Mouse (Mus musculus): Measurements from ENCODE around the gene Sgms1.

The Sgms1 gene

GRCm38 (mm10) chr19:32269141-32269843 is 120.2 kb downstream of the Sgms1 start:
- no peak for DNase-seq (ENCODE audit: low spot score in 2 of 2)

DNA sequence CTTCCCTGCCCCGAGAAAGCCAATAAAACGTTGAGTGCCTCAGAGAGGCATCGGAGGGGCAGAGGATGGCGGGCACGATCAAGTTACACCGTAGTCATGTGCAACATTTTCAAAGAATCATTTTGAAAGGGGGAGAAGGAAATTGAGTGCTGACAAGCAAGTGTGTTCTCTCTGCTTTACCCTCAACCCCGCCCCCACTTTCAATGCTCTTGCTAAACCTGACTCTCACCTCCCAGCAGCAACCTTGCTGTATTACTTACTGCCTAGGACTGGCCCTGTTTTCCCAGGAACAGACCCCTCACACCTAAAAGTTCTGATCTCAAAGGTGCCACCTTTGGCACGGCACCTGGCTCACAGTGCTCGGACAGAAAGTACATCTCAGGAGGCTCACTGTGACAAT is 121.0 kb downstream of the Sgms1 start:
- no peak for DNase-seq (ENCODE audit: low spot score in 2 of 2)

- no peak for DNase-seq (ENCODE audit: low spot score in 2 of 2)
Measured at GRCm38 (mm10) chr19:32266385-32267252, 122.9 kb downstream of the Sgms1 start.

DNA sequence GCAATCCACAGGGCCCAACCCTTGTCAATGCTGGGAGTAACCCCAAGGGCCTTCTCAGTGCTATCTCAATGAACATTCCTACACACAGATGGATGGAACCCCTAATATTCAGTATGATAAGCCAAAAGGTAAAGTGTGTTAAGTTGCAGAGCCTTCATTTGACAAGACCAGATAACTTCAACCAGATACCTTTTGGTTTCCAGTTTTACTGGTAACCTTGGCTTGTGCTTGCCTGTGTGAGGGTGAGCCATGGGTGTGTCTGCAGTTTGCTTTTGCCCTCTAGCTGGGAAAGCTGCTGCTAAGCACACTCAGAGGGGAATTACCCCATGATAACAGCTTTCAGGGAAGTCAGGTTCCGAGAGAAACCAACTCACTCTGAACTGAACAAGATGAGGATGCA is 125.8 kb downstream of the Sgms1 start:
- no peak for DNase-seq (ENCODE audit: low spot score in 2 of 2)

DNA sequence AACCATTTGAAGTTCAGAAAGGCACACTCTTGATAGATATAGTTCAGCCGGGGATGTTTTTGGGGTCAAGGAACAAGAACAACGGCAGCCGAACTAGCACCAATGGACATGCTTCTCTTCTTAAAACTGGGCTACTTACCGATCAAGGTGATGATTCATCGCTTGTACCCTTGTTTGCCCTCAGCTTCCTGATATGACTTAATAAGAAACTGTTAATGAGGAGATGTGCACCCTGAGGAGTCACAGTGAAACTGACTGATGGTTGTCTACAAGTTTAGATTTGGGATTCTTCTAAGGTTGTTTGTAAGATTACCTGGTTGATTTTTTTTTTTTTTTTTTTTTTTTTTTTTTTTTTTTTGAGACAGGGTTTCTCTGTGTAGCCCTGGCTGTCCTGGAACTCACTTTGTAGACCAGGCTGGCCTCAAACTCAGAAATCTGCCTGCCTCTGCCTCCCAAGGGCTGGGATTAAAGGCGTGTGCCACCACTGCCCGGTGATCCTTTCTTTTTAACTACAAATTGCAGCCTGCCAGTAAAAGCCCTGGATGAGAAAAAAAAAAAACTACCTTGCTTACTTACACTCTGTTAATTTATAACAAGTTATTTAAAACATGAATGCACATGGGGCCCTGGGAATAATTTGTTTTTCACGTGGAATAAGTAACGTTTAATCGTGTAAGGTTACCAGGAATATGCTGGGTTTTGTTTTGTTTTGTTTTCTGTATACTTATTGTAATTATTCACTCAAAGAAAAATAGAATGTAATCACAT is 126.5 kb downstream of the Sgms1 start:
- no peak for DNase-seq (ENCODE audit: low spot score in 2 of 2)

DNA sequence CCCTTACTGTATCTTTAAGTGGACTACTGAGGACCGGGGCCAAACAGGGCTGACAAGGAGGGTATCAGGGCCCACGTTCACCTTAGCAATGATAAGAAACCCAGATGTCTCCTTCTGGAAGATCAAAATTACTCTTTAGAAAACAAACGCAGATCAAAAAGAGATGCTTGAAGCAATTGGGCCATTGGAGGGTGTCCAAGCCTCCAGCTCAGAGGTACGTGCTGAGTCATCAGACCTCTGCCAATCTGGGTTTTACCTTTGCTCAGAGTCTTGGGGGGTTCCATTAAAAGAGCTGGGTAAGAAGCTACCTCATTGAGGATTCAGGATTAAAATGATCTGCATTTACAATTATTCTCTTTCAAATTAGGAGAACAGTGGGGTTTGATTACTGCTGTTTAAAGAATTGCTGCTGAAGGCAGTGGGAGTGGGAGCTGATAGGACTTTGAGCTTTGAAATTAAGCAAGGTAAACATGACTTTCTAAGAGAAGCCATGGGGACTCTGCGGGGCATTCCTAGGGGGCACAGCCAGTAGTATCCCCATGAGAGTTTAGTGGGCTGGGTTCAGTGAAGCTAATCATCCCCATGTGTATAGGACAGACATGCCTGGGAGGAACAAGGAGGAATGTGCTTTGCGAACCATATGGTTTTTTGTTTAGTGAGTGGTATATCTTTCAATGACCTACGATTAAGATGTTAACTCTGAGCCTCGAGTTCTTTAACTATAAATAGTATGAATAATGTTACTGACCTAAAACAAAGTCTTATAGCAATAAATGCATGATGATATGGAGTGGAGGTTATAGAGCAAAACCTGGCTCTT is 128.4 kb downstream of the Sgms1 start:
- no peak for DNase-seq (ENCODE audit: low spot score in 2 of 2)

GRCm38 (mm10) chr19:32259830-32260229 is 129.7 kb downstream of the Sgms1 start:
- DNase-seq (ENCODE audit: low spot score in 2 of 2): no peak

DNA sequence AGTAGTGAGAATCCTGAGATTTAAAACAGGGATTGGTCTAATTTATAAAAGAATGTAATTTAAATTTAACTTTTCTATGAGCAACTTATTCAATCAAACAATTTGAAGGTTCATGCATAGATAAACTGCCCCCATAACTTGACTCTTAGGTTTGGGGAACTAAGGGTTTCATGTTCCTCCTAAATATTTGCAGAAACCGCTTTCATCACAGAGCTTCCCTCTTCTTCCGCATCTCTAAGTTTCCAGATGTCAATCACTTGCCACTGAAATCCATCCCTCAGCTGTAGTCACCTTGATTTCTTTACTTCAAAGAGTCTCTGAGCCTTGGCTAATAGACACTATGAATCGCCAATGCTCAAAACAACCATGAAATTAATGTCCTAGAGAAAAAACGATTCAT is 130.5 kb downstream of the Sgms1 start:
- no peak for DNase-seq (ENCODE audit: low spot score in 2 of 2)

- DNase-seq (ENCODE audit: low spot score in 2 of 2): no peak
Measured at GRCm38 (mm10) chr19:32258146-32258545, 131.4 kb downstream of the Sgms1 start.

DNA sequence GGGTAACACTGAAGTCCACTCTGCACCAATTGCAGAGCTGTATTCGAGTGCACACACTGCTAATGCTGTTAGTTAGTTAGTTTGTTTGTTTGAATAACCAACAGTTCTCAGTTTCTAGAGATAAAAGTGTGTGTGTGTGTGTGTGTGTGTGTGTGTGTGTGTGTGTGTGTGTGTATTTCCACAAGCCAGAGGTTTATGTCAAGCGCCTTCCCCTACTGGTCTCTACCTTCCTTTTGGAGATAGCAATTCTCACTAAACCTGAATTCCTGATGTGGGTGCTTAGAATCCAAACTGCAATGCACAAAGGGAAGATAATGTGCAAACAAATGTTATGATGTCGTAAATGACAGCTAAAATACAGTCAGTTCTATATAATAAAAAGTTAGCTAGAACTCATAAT is 131.9 kb downstream of the Sgms1 start:
- DNase-seq (ENCODE audit: low spot score in 2 of 2): no peak

- DNase-seq (ENCODE audit: low spot score in 2 of 2): no peak
Measured at GRCm38 (mm10) chr19:32256706-32257415, 132.7 kb downstream of the Sgms1 start.

DNA sequence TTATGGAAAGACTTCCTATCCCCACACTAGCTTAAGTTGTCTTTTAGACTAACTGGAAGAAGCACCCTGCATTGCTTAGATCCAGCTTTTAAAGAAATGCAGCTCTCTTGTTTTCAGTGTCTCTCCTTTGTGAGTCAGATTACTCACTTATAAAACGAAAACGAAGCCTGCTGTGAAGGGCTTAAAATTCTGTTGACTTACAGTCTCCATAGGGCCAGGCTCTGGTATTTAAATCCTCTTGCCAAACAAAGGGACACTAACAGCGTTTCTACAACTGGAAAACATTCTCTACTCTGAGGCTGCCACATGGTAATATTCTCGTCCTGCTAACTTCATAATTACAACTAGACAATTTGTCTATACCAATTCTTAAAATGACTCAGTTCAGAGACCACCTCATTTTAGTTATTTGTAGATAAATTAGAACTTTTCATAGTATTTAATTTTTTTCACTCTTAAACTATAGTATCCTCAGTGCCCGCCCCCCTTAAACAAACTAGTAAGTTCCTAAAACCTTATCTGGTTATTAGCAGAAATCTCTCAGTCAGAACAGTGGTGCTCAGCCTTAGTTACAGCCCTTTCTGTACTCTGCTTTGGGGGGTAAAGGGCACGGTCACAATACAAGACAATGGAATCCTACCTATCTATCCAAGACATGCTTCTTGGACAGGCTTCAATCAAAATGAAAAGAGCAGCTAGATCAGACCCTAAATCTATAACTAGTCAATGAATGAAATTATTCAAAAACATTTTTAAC is 133.9 kb downstream of the Sgms1 start:
- no peak for DNase-seq (ENCODE audit: low spot score in 2 of 2)

- DNase-seq (ENCODE audit: low spot score in 2 of 2): no peak
Measured at GRCm38 (mm10) chr19:32254739-32255344, 134.7 kb downstream of the Sgms1 start.

- DNase-seq (ENCODE audit: low spot score in 2 of 2): no peak
Measured at GRCm38 (mm10) chr19:32254204-32254603, 135.3 kb downstream of the Sgms1 start.

DNA sequence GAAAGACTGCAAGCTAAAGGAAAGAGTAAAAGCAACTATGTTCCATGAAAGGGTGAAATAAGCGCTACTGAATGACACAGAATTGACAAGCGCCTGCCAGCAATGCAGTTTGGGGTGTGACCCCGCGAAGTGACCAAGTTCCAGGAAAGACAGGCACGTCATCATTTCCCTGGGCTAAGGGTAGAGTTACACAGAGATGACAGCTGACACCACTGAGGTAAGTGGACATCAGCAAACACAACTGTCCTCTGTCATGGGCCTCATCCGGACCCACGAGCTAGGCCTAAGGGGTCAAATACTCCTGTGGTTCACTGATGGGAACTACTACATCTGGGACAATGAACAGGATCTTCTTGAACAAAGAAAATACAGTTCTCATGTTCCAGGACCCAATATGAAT is 136.5 kb downstream of the Sgms1 start:
- no peak for DNase-seq (ENCODE audit: low spot score in 2 of 2)

DNA sequence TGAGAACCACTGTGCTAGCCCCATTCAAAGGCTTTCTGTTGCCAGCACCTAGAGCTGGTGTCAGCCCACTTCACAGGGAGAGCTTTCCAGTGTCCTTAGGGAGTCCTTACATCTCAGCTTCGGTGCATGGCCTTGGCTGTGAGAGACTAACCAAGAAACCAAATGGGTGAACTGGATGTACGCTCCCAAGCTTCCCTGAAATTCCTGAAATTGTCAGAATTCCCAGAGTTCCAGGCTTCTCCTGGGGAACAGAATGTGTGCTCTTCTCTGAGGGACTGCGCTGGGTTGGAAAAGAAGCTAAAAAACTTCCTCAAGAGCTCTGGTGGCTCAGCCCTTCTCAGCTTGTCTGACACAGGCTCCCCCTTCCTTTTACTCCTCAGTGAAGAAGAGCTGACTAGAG is 137.1 kb downstream of the Sgms1 start:
- DNase-seq (ENCODE audit: low spot score in 2 of 2): no peak

GRCm38 (mm10) chr19:32249181-32250130 is 140.1 kb downstream of the Sgms1 start:
- DNase-seq (ENCODE audit: low spot score in 2 of 2): no peak

DNA sequence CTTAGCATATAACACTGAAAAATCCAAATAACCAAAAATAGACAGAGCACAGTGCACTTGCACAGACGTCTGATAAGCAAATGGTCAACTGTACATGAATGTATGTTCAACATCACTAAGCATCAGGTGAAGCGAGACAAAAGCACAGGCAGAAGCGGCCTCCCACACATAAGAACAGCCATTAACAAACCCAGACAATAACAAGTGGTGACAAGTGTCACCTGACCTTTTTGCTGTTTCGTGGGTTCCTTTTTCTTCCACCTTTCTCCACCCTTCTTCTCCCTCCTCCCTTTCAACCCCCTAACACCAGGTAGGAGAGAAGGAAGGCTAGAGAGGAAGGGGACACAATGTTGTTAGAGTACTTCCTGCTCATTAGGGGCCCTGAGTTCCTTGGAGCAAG is 144.6 kb downstream of the Sgms1 start:
- no peak for DNase-seq (ENCODE audit: low spot score in 2 of 2)

DNA sequence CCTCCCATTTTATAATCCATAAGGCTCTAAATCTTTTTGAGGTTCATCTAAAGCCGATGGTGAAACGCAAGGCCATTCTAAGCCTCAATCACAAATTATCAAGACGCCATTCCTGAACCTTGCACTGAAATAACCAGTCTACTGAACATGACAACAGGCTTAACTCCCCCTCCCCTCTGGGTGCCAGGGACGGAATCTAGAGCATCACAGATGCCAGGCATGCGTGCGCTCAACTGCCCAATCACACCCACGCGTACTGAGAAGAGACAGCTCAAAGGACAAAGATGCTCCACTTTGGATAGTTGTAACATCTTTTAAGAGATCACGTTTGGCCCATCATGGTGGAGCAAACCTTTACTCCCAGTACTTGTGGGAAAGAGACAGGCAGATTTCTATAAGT is 146.3 kb downstream of the Sgms1 start:
- DNase-seq (ENCODE audit: low spot score in 2 of 2): no peak

Data from frontal cortex, postnatal 25 days (tissue).